ENCODE assay signal across 8 mouse cellular contexts in the genomic region with DNA sequence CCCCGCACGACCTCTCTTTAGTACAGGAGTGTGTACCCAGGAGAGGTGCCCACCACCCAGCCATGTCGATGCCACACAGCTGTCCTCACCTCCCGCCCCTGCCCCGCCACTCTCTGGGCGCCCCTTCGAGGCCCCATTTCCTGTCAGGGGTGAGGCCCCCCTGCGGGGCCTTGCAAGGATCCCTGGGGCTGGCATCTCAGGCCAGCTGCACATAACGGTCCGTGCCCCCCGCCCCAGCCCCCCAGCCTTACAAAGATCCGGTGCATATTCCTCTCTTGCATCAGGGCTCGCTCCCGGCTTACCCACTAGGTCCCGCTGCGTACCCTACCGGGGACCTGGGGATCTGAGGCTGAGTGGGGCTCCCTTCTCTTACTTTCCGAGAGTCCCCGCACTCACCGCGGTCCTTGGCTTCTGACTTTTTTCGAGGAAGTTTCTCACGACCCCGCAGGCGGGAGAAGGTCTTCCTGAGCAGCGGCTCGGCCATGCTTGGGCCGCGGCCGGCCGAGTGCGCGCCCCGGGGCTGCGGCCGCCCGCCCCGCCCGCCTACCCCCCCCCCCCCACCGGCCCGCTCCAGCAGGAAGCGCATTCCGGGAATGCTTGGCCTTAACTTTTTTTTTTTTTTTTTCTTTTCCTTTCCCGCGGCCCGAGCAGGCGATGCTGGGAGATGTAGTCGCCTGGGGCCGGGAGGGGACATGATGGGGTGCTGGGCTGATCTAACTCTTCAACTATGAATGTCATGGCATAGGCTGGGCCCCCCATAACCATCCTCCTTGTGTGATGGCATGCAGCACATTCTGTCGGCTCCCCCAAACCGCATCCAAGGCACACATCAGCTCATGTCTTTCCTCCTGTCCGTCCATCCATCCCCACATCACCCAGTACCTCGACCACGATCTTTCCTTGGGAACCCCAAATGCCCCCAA. TPM values are rescaled to one million over a fixed set of nuclear protein-coding genes. Genes with fewer than 3 reads are reported as not detected.
DNase-seq lines count a peak whose midpoint lies in the region; ATAC-seq and TF ChIP-seq lines count a peak whose summit lies in the region.

TSS of gene Syde1 (minus strand) at position 559 of the 923 bp plus-strand sequence.

- intact Hi-C loops in heart, postnatal 36 days (cut with DNase I): loop anchor here (1.0 to 5.0 kb wide), 2 partner anchors 16 to 124 kb away; no protein-coding TSS in a partner anchor
- intact Hi-C loops in left cerebral cortex, postnatal 25 days (cut with DNase I): no loop called here

- no peaks in the 10 kb centered on the region for H3K9me3 ChIP-seq in forebrain, embryonic 14.5 days (replicated peaks; ENCODE audit: control insufficient read depth, low read length)
- no peaks in the 10 kb centered on the region for H3K9me3 ChIP-seq in midbrain, embryonic 10.5 days (replicated peaks)
- H3K9me3 ChIP-seq in stomach, postnatal 0 days (ENCODE audit: control insufficient read depth, low read length): no peaks in the 10 kb centered on the region

- peak within 1 kb of the TSS; percentile 71 for H3K9ac ChIP-seq in forebrain, embryonic 14.5 days (ENCODE audit: low read length)
- peak within 1 kb of the TSS; percentile 80 for H3K9ac ChIP-seq in stomach, postnatal 0 days (ENCODE audit: low read length)

- peak; percentile 28 to 33 for DNase-seq in B cell, adult 2 months
- peak; percentile 72 for DNase-seq in adrenal gland, adult 2 months
- peak; percentile 29 for DNase-seq in forebrain, embryonic 14.5 days (ENCODE audit: low spot score)
- DNase-seq in heart, postnatal 36 days: peak; percentile 69 to 79
- DNase-seq in large intestine, adult 2 months (ENCODE audit: low read depth, low spot score): no peak
- DNase-seq in midbrain, embryonic 10.5 days (ENCODE audit: low spot score): peak; percentile 68
- DNase-seq in stomach, postnatal 0 days (ENCODE audit: low spot score): peak; percentile 58
- DNase-seq in left cerebral cortex, postnatal 25 days (ENCODE audit: low spot score in 2 of 2): no peak

- peak; percentile 78 for ATAC-seq in forebrain, embryonic 14.5 days
- ATAC-seq in stomach, postnatal 0 days (ENCODE audit: low FRiP score, low TSS enrichment): peak; percentile 77

- H3K27ac ChIP-seq in forebrain, embryonic 14.5 days (ENCODE audit: low read depth, low read length): 0 out of 2 replicates have a peak within 1 kb of the TSS, but pooled peaks have one; percentile 24
- H3K27ac ChIP-seq in midbrain, embryonic 10.5 days (replicated peaks): peak within 1 kb of the TSS; percentile 91
- H3K27ac ChIP-seq in stomach, postnatal 0 days (replicated peaks): peak within 1 kb of the TSS; percentile 85

- H3K4me2 ChIP-seq in forebrain, embryonic 14.5 days (ENCODE audit: low read length): peak within 1 kb of the TSS; percentile 69
- peak within 1 kb of the TSS; percentile 71 for H3K4me2 ChIP-seq in stomach, postnatal 0 days (replicated peaks; ENCODE audit: low read depth)

- 4% methylated on average over 39 of the region's 54 CpGs for WGBS in forebrain, embryonic 14.5 days
- 6% methylated on average over 54 of the region's 54 CpGs for WGBS in large intestine, adult 2 months
- 4% methylated on average over 50 of the region's 54 CpGs for WGBS in midbrain, embryonic 10.5 days
- WGBS in stomach, postnatal 0 days: 3% methylated on average over 47 of the region's 54 CpGs

- TF ChIP-seq EP300 in stomach, postnatal 0 days (optimal IDR thresholded peaks at IDR 0.05): no peak

- TF ChIP-seq CTCF in stomach, postnatal 0 days (IDR thresholded peaks at IDR 0.05; ENCODE audit: low read depth): peak; percentile 31; the same call in 1 of the 2 replicates

- 0 out of 2 replicates have a peak, but pooled peaks cover 5% of the 10 kb centered on the region for H3K4me1 ChIP-seq in forebrain, embryonic 14.5 days (ENCODE audit: control insufficient read depth, insufficient read depth, low read length)
- H3K4me1 ChIP-seq in midbrain, embryonic 10.5 days: peaks cover 23% of the 10 kb centered on the region
- H3K4me1 ChIP-seq in stomach, postnatal 0 days (replicated peaks; ENCODE audit: control insufficient read depth, insufficient read depth): no peaks in the 10 kb centered on the region

- no peaks in the 10 kb centered on the region for H3K27me3 ChIP-seq in forebrain, embryonic 14.5 days (replicated peaks; ENCODE audit: control insufficient read depth, insufficient read depth, low read length)
- H3K27me3 ChIP-seq in midbrain, embryonic 10.5 days (ENCODE audit: low read depth, poor library complexity, severe bottlenecking): no peaks in the 10 kb centered on the region
- no peaks in the 10 kb centered on the region for H3K27me3 ChIP-seq in stomach, postnatal 0 days (ENCODE audit: control insufficient read depth, insufficient read depth, low read length)

- peak within 1 kb of the TSS; percentile 43 for H3K4me3 ChIP-seq in forebrain, embryonic 14.5 days (ENCODE audit: low read depth, low read length)
- peak within 1 kb of the TSS; percentile 75 for H3K4me3 ChIP-seq in midbrain, embryonic 10.5 days
- H3K4me3 ChIP-seq in stomach, postnatal 0 days (ENCODE audit: low read depth, low read length): peak within 1 kb of the TSS; percentile 70

- peaks cover 10% of the 10 kb centered on the region; the same call in 1 of the 2 replicates for H3K36me3 ChIP-seq in forebrain, embryonic 14.5 days (ENCODE audit: control insufficient read depth, insufficient read depth, low read length)
- H3K36me3 ChIP-seq in midbrain, embryonic 10.5 days: peaks cover 31% of the 10 kb centered on the region
- peaks cover 8% of the 10 kb centered on the region for H3K36me3 ChIP-seq in stomach, postnatal 0 days (ENCODE audit: control insufficient read depth, insufficient read depth, low read length)

RNA-seq across cellular contexts. Expression of gene Syde1, which starts in this region (rescaled TPM):
- total RNA-seq in adrenal gland, adult 2 months (2021): 10 to 100 TPM; 24.3 to 71.0 TPM
- 57.6 and 66.8 TPM in 2 replicates for polyA plus RNA-seq in adrenal gland, adult 2 months (2012; rRNA removed)
- 4.2 and 4.4 TPM in 2 replicates for polyA plus RNA-seq in forebrain, embryonic 14.5 days (2014; fragmentation: Nextera tagmentation; extraction: Ambion mirVana)
- 10 to 100 TPM; 12.0 to 15.2 TPM for total RNA-seq in heart, postnatal 36 days (2021)
- 10.9 and 11.3 TPM in 2 replicates for polyA plus RNA-seq in large intestine, adult 2 months (2012; rRNA removed)
- 13.4 and 14.5 TPM in 2 replicates for polyA plus RNA-seq in midbrain, embryonic 10.5 days (2016; fragmentation: Nextera tagmentation; extraction: Ambion mirVana)
- 5.8 and 7.2 TPM in 2 replicates for polyA plus RNA-seq in stomach, postnatal 0 days (2015; fragmentation: Nextera tagmentation; extraction: Ambion mirVana)
- 1 to 10 TPM; 5.2 to 5.4 TPM for total RNA-seq in left cerebral cortex, postnatal 25 days (2021)

Comparison
In these comparisons a context has a peak if more than half of its experiments do, and no peak if none do; other contexts are left out.
1. DNase-seq: peak in B cell, adult 2 months (2 of 2), adrenal gland, adult 2 months (single experiment), forebrain, embryonic 14.5 days (single experiment), heart, postnatal 36 days (2 of 2), midbrain, embryonic 10.5 days (single experiment) and stomach, postnatal 0 days (single experiment); none in large intestine, adult 2 months (single experiment) and left cerebral cortex, postnatal 25 days (0 of 2).
2. H3K27ac ChIP-seq: peak in every context shown above with its lines; median percentile 91 in midbrain, embryonic 10.5 days; 85 in stomach, postnatal 0 days; 24 in forebrain, embryonic 14.5 days.
3. Peak in every context shown above with its lines, with median percentiles within 50 percentile points of each other: H3K4me3 ChIP-seq.